10 mouse cellular contexts compared by ENCODE assay signal in genomic region chr16:7038639-7039260, GRCm38 (mm10).
DNase-seq lines count a peak whose midpoint lies in the region; ATAC-seq and TF ChIP-seq lines count a peak whose summit lies in the region.
"Had no signal": no experiment of that assay in that cellular context is flagged by ENCODE, and none has a peak within 500 bp of the region (broad histone marks: within the 10 kb centered on the region; RNA-seq: fewer than 3 reads in every experiment).

No protein-coding gene starts in this region.

- no peak for TF ChIP-seq CTCF in E14TG2a.4 (conservative IDR thresholded peaks at IDR 0.05; ENCODE audit: low read length)

- no peaks in the 10 kb centered on the region for H3K9me3 ChIP-seq in E14TG2a.4 (ENCODE audit: low read length)
- H3K9me3 ChIP-seq in forebrain, embryonic 16.5 days (ENCODE audit: control insufficient read depth, low read length): no peaks in the 10 kb centered on the region
- no peaks in the 10 kb centered on the region for H3K9me3 ChIP-seq in midbrain, embryonic 13.5 days

- H3K4me2 ChIP-seq in forebrain, embryonic 16.5 days (ENCODE audit: low read length): peak overlapping the region; percentile 70
- peak overlapping the region; percentile 61 for H3K4me2 ChIP-seq in midbrain, embryonic 13.5 days (replicated peaks)

- DNase-seq in cerebellum, postnatal 14 days: peak; percentile 42 to 44
- DNase-seq in cerebellum, adult 9-11 months: no peak
- DNase-seq in layer of hippocampus, adult 9-11 months: no peak
- DNase-seq in urinary bladder, postnatal 36 days (ENCODE audit: low spot score in 2 of 2): no peak
- DNase-seq in frontal cortex, postnatal 36 days (ENCODE audit: low spot score in 2 of 2): no peak
- DNase-seq: kidney, adult 2 months; thymus, postnatal 4 days had no signal

- peaks cover 14% of the 10 kb centered on the region for H3K4me1 ChIP-seq in E14TG2a.4 (replicated peaks; ENCODE audit: low read depth, low read length)
- peaks cover 13% of the 10 kb centered on the region for H3K4me1 ChIP-seq in forebrain, embryonic 16.5 days (replicated peaks; ENCODE audit: control insufficient read depth, insufficient read depth, low read length)
- peaks cover 30% of the 10 kb centered on the region for H3K4me1 ChIP-seq in midbrain, embryonic 13.5 days (replicated peaks)

- no peaks in the 10 kb centered on the region for H3K36me3 ChIP-seq in E14TG2a.4 (ENCODE audit: insufficient read depth, low read length)
- H3K36me3 ChIP-seq in forebrain, embryonic 16.5 days (ENCODE audit: control insufficient read depth, insufficient read depth): no peaks in the 10 kb centered on the region
- H3K36me3 ChIP-seq in midbrain, embryonic 13.5 days: no peaks in the 10 kb centered on the region

- peak overlapping the region; percentile 35; the same call in 1 of the 2 replicates for H3K4me3 ChIP-seq in E14TG2a.4 (replicated peaks; ENCODE audit: low read length)
- H3K4me3 ChIP-seq in forebrain, embryonic 16.5 days (replicated peaks; ENCODE audit: low read length): peak overlapping the region; percentile 40
- H3K4me3 ChIP-seq in midbrain, embryonic 13.5 days (replicated peaks): peak overlapping the region; percentile 50

- H3K27ac ChIP-seq in forebrain, embryonic 16.5 days (ENCODE audit: low read length): no peak overlapping the region
- H3K27ac ChIP-seq in midbrain, embryonic 13.5 days: peak overlapping the region; percentile 68

- peak overlapping the region; percentile 61 for H3K9ac ChIP-seq in forebrain, embryonic 16.5 days (replicated peaks; ENCODE audit: low read depth, low read length)
- peak overlapping the region; percentile 63 for H3K9ac ChIP-seq in midbrain, embryonic 13.5 days (replicated peaks)

- under 1% methylated on average over 18 of the region's 18 CpGs for WGBS in forebrain, embryonic 16.5 days
- WGBS in midbrain, embryonic 13.5 days: under 1% methylated on average over 18 of the region's 18 CpGs

- peaks cover 52% of the 10 kb centered on the region for H3K27me3 ChIP-seq in E14TG2a.4 (ENCODE audit: insufficient read depth, low read length)
- H3K27me3 ChIP-seq in forebrain, embryonic 16.5 days (replicated peaks; ENCODE audit: control insufficient read depth, insufficient read depth, low read length): peaks cover 7% of the 10 kb centered on the region
- peaks cover 20% of the 10 kb centered on the region for H3K27me3 ChIP-seq in midbrain, embryonic 13.5 days

- ATAC-seq in forebrain, embryonic 16.5 days: no peak
- peak; percentile 51; the same call in 1 of the 2 replicates for ATAC-seq in midbrain, embryonic 13.5 days

Comparison
In these comparisons a context has a peak if more than half of its experiments do, and no peak if none do; other contexts are left out.
1. DNase-seq: peak in cerebellum, postnatal 14 days (2 of 2); none in cerebellum, adult 9-11 months (single experiment), layer of hippocampus, adult 9-11 months (single experiment), urinary bladder, postnatal 36 days (0 of 2) and frontal cortex, postnatal 36 days (0 of 2).
2. Peak in every context shown above with its lines, with median percentiles within 50 percentile points of each other: H3K4me3 ChIP-seq.